Mouse (Mus musculus) CD4-positive helper T cell, adult 2 months (primary cell): Measurements from ENCODE around the gene Cnp.

Source experiments
- DNase-seq: peaks from one replicate; pipeline ENCODE4 v3.0.0-alpha.2; 2012; ENCODE audit warnings: low read depth, missing footprints, low spot score

Gene Cnp

DNA sequence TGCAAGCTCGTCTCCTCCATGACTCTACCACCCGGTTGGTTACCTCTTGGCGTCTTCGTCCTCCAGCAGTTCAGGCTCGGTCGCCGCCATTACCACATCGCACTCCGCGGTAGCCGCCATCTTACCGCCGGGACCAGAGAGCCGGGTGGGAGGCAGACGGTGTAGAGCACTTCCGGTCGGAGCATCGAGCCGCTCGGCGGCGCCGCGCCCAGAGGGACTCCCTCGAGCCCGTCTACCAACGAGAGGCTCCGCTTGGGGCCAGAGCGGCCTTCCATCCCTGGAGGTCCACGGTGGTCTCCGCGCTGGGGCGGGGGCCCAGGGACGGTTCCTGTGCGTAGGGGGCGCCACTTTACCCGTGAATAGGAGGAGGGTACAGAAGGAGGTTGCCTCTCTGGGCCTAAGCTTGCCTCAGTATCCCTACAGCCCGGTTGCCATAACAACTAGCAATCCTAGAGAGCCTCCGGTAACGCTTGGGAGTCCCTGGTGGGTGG lies 44.8 kb downstream of the Cnp start:
- peak; percentile 95 for DNase-seq

- DNase-seq: peak; percentile 81
These were observed 45.3 kb downstream of the Cnp start, which contains the start of gene Dnajc7 for GRCm38 (mm10) chr11:100619982-100620381. TSS of gene Dnajc7 (minus strand) at chr11:100620168.

DNA sequence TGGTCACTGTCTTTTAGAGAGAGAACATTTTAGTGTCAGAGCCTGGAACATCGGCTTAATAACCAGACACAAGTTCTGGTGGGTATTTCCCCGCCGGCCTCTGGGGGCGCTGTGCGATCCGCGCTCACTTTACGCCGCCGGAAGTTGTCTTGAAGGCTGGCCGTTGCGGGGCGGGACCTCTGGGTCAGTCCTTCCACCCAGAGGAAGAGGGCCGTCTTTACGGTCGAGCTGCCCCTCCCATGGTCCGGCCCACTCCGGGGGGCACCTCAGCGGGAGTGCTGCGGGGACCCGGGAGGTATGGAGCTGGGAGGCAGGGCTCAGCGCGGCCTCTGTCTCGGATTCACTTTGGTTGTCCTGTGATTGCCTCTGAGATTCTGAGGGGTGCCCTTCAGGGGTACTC lies 48.0 kb downstream of the Cnp start:
- DNase-seq: peak; percentile 93

- DNase-seq: no peak
These were observed 49.2 kb downstream of the Cnp start for GRCm38 (mm10) chr11:100623867-100624266.

DNA sequence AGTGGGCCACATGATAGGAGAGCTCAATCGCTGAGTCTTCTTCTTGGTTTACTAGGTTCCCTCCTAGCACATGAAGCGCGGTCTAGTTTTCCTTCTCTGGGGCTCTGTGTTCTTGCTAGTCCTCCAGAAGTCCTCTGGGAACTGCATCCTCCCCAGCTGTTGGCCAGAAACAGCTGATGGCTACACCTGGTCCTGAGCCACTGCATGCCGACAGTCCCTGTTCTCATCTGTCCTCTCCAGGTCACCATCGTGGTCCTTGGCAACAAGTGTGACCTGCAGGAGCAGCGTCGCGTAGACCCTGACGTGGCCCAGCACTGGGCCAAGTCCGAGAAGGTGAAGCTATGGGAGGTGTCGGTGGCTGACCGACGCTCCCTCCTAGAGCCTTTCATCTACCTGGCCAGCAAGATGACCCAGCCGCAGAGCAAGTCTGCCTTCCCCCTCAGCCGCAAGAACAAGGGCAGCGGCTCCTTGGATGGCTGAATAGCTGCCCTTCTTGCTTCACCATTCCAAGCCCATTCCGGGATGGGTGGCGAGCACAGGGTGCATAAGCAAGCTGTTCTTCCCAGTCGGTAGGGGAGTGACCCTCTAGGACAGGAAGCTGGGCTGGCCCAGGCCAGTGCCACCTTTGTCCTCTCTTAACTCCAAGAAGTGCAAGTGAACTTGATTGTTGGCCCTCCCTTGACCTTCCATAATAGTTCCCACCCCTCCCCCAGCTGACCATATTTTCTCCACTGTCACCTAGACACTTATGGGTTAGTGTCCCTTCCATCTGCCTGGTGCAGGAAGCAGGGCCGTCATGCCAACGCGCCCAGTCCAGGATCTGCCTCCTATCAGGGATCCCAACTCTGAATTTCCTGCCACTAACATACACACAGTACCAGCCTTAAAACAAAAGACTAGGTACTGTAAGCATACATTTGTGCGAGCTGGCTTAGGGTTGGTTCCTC lies 51.3 kb downstream of the Cnp start:
- no peak for DNase-seq

DNA sequence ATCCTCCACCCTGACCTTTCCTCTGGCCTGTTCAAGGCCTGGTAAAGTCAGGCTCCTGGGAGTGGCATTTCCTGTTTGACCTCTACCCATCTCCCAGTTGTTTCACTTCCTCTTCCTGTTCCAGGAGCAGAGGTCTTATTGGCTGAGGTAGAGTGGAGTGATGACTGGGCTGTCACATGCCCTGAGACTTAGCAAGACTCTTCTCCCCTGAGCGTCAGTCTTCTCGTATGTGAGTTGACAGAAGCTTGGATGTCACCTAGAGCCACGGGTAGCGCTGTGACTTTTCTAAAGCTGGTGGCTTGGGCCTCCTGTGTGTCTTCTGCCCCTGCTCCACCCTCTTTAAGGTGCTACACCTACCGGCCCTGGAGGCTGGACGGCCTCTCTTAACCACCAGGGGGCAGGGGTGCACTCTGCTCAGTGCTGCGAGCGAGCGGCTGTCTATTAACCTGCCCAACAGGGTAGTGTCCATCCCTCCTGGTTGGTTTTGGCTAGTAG lies 52.0 kb downstream of the Cnp start:
- DNase-seq: peak; percentile 76

- no peak for DNase-seq
These were observed 53.4 kb downstream of the Cnp start for GRCm38 (mm10) chr11:100628056-100628455.

DNA sequence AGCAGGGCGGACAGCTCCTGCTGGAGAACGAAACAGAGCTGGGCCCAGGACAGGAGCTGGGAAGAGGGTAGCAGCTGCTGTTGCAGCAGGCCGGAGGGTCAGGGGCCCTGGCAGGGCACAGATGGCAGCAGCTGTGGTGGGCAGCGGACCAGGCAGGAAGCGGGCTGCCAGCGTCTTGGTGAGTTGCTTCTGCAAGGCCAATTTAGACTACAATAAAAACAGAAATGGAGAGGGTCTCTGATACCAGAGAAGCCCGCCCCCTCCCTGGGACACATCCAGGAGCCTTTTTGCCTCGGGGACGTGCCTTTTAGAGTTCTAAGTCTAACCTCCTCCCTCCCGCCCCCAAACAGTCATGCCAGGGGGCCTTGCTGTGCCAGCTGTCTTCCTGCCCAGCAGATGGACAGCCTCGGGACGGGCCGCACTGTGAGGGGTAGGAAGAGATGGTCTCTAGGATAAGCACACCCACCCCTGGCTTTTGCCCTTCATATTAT lies 54.2 kb downstream of the Cnp start:
- no peak for DNase-seq

- no peak for DNase-seq
These were observed 59.8 kb downstream of the Cnp start for GRCm38 (mm10) chr11:100634530-100634929.

GRCm38 (mm10) chr11:100640159-100640906 lies 65.6 kb downstream of the Cnp start:
- peak; percentile 42 for DNase-seq
